30 mouse cellular contexts compared by ENCODE assay signal in the genomic region with DNA sequence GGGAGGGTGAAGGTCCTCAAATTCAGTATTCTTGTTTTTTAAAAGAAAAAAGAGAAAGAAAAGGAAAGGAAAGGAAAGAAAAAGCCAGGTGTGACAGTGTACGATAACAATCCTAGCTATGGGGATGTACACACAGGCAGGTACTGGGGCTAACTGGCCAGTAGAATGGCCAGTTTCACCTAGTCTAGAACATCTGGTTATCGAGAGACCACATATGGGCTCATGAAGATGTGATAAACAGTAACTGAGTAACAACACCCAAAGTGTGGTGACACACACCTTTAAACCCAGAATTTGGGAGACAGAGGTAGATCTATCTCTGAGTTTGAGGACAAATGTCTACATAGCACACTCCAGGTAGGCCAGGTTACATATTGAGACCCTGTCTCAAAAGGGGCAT. TPM values are rescaled to one million over a fixed set of nuclear protein-coding genes. Genes with fewer than 3 reads are reported as not detected.
DNase-seq lines count a peak whose midpoint lies in the region; ATAC-seq lines count a peak whose summit lies in the region.
"Had no signal": no experiment of that assay in that cellular context is flagged by ENCODE, and none has a peak within 500 bp of the region (broad histone marks: within the 10 kb centered on the region; RNA-seq: fewer than 3 reads in every experiment).

No protein-coding gene starts in this region.

- DNase-seq in liver, embryonic 11.5 days (ENCODE audit: low spot score) = no peak
- no peak for DNase-seq in liver
- no peak for DNase-seq in cerebellum, postnatal 4 days (ENCODE audit: low spot score in 2 of 2)
- no peak for DNase-seq in forebrain, embryonic 11.5 days (ENCODE audit: low spot score)
- DNase-seq in forebrain, embryonic 14.5 days (ENCODE audit: low spot score) = no peak
- DNase-seq in right cerebral cortex, postnatal 14 days = no peak
- DNase-seq: adrenal gland, adult 8-10 months; adrenal gland, postnatal 36 days; cerebellum, adult 11 months; cerebellum, adult 2 months; cerebellum, adult 9-11 months; cerebellum, postnatal 25 days; embryo, embryonic 11 days; forebrain, postnatal 0 days; gastrocnemius, adult 2 months; gastrocnemius, postnatal 25 days; heart, adult 18-20 months; heart, postnatal 10 days; heart, postnatal 36 days had no signal

- peaks cover 23% of the 10 kb centered on the region for H3K4me1 ChIP-seq in liver, embryonic 11.5 days (replicated peaks; ENCODE audit: control insufficient read depth, insufficient read depth, low read length)
- peaks cover 64% of the 10 kb centered on the region for H3K4me1 ChIP-seq in liver, embryonic 12.5 days
- H3K4me1 ChIP-seq in liver, embryonic 15.5 days (replicated peaks) = peaks cover 58% of the 10 kb centered on the region
- H3K4me1 ChIP-seq in forebrain, embryonic 11.5 days (replicated peaks; ENCODE audit: control insufficient read depth, insufficient read depth, low read length) = peaks cover 2% of the 10 kb centered on the region; the same call in 1 of the 2 replicates
- peaks cover 17% of the 10 kb centered on the region for H3K4me1 ChIP-seq in forebrain, embryonic 14.5 days (ENCODE audit: control insufficient read depth, insufficient read depth, low read length)

- H3K36me3 ChIP-seq in liver, embryonic 11.5 days (ENCODE audit: control insufficient read depth, insufficient read depth, low read length) = peaks cover 13% of the 10 kb centered on the region
- peaks cover 68% of the 10 kb centered on the region for H3K36me3 ChIP-seq in liver, embryonic 12.5 days
- H3K36me3 ChIP-seq in liver, embryonic 15.5 days (replicated peaks) = peaks cover 46% of the 10 kb centered on the region
- H3K36me3 ChIP-seq in forebrain, embryonic 11.5 days (ENCODE audit: control insufficient read depth, insufficient read depth, low read length) = no peaks in the 10 kb centered on the region; the same call in 1 of the 2 replicates
- H3K36me3 ChIP-seq in forebrain, embryonic 14.5 days (ENCODE audit: control insufficient read depth, insufficient read depth, low read length) = peaks cover 30% of the 10 kb centered on the region

- 83% methylated on average over 2 of the region's 2 CpGs for WGBS in liver, embryonic 11.5 days
- WGBS in liver, embryonic 12.5 days (ENCODE audit: insufficient replicate concordance) = 77% methylated on average over 2 of the region's 2 CpGs
- 65% methylated on average over 2 of the region's 2 CpGs for WGBS in liver, embryonic 15.5 days (ENCODE audit: insufficient replicate concordance)
- 94% methylated on average over 2 of the region's 2 CpGs for WGBS in forebrain, embryonic 11.5 days
- WGBS in forebrain, embryonic 14.5 days = 91% methylated on average over 2 of the region's 2 CpGs

- H3K9ac ChIP-seq in liver, embryonic 11.5 days (ENCODE audit: low read depth, low read length) = no peak overlapping the region
- 0 out of 2 replicates have a peak overlapping the region, but pooled peaks have one; percentile 5 for H3K9ac ChIP-seq in liver, embryonic 12.5 days
- H3K9ac ChIP-seq in liver, embryonic 15.5 days = no peak overlapping the region; the same call in 1 of the 2 replicates
- H3K9ac ChIP-seq in forebrain, embryonic 11.5 days (ENCODE audit: low read length) = no peak overlapping the region
- no peak overlapping the region for H3K9ac ChIP-seq in forebrain, embryonic 14.5 days (ENCODE audit: low read length)
- H3K9ac ChIP-seq: embryonic facial prominence, embryonic 13.5 days; forebrain, embryonic 13.5 days; forebrain, postnatal 0 days; heart, embryonic 12.5 days; heart, embryonic 15.5 days; hindbrain, embryonic 13.5 days had no signal

- no peak; the same call in 1 of the 2 replicates for ATAC-seq in liver, embryonic 11.5 days (replicated peaks; ENCODE audit: low FRiP score)
- ATAC-seq in liver, embryonic 12.5 days = peak; percentile 59
- ATAC-seq in liver, embryonic 15.5 days (ENCODE audit: insufficient read depth) = peak; percentile 56
- no peak for ATAC-seq in forebrain, embryonic 11.5 days (replicated peaks; ENCODE audit: low FRiP score)
- ATAC-seq in forebrain, embryonic 14.5 days = no peak
- ATAC-seq: activated CD4-positive, CD25-positive, alpha-beta regulatory T cell, adult 4 months; forebrain, embryonic 13.5 days; forebrain, postnatal 0 days; hindbrain, embryonic 16.5 days had no signal

- peak overlapping the region; percentile 22; the same call in 1 of the 2 replicates for H3K4me2 ChIP-seq in liver, embryonic 11.5 days
- H3K4me2 ChIP-seq in liver, embryonic 12.5 days = peak overlapping the region; percentile 33
- H3K4me2 ChIP-seq in liver, embryonic 15.5 days = peak overlapping the region; percentile 42
- H3K4me2 ChIP-seq in forebrain, embryonic 11.5 days (ENCODE audit: low read depth, low read length, severe bottlenecking) = no peak overlapping the region
- no peak overlapping the region for H3K4me2 ChIP-seq in forebrain, embryonic 14.5 days (ENCODE audit: low read length)
- H3K4me2 ChIP-seq: embryonic facial prominence, embryonic 13.5 days; forebrain, embryonic 13.5 days; heart, embryonic 12.5 days; heart, embryonic 15.5 days; hindbrain, embryonic 13.5 days had no signal

- no peaks in the 10 kb centered on the region for H3K9me3 ChIP-seq in liver, embryonic 11.5 days (ENCODE audit: control insufficient read depth, low read length)
- no peaks in the 10 kb centered on the region for H3K9me3 ChIP-seq in liver, embryonic 12.5 days (replicated peaks)
- H3K9me3 ChIP-seq in liver, embryonic 15.5 days (replicated peaks) = no peaks in the 10 kb centered on the region
- H3K9me3 ChIP-seq in forebrain, embryonic 11.5 days (ENCODE audit: control insufficient read depth, low read length) = no peaks in the 10 kb centered on the region
- H3K9me3 ChIP-seq in forebrain, embryonic 14.5 days (replicated peaks; ENCODE audit: control insufficient read depth, low read length) = no peaks in the 10 kb centered on the region
- H3K9me3 ChIP-seq: embryonic facial prominence, embryonic 10.5 days; embryonic facial prominence, embryonic 13.5 days; forebrain, embryonic 13.5 days; heart, embryonic 12.5 days; heart, embryonic 15.5 days; hindbrain, embryonic 10.5 days; hindbrain, embryonic 13.5 days had no signal

- H3K4me3 ChIP-seq in liver, embryonic 11.5 days (ENCODE audit: low read depth, low read length) = no peak overlapping the region
- peak overlapping the region; percentile 4; the same call in 1 of the 2 replicates for H3K4me3 ChIP-seq in liver, embryonic 12.5 days
- H3K4me3 ChIP-seq in liver, embryonic 15.5 days (replicated peaks) = no peak overlapping the region
- no peak overlapping the region for H3K4me3 ChIP-seq in forebrain, embryonic 11.5 days (ENCODE audit: low read depth, low read length)
- H3K4me3 ChIP-seq in forebrain, embryonic 14.5 days (ENCODE audit: low read depth, low read length) = no peak overlapping the region
- H3K4me3 ChIP-seq: embryonic facial prominence, embryonic 10.5 days; embryonic facial prominence, embryonic 13.5 days; forebrain, embryonic 13.5 days; gastrocnemius, adult 2 months; heart, embryonic 12.5 days; heart, embryonic 15.5 days; hindbrain, embryonic 10.5 days; hindbrain, embryonic 13.5 days had no signal

- no peaks in the 10 kb centered on the region for H3K27me3 ChIP-seq in liver, embryonic 11.5 days (replicated peaks; ENCODE audit: control insufficient read depth, insufficient read depth, low read length)
- H3K27me3 ChIP-seq in liver, embryonic 12.5 days (replicated peaks) = no peaks in the 10 kb centered on the region
- H3K27me3 ChIP-seq in liver, embryonic 15.5 days = no peaks in the 10 kb centered on the region
- H3K27me3 ChIP-seq in forebrain, embryonic 11.5 days (ENCODE audit: control insufficient read depth, insufficient read depth, low read length) = no peaks in the 10 kb centered on the region
- H3K27me3 ChIP-seq in forebrain, embryonic 14.5 days (replicated peaks; ENCODE audit: control insufficient read depth, insufficient read depth, low read length) = no peaks in the 10 kb centered on the region
- H3K27me3 ChIP-seq: embryonic facial prominence, embryonic 13.5 days; forebrain, embryonic 13.5 days; heart, embryonic 12.5 days; heart, embryonic 15.5 days; hindbrain, embryonic 13.5 days had no signal

- no peak overlapping the region for H3K27ac ChIP-seq in liver, embryonic 11.5 days (ENCODE audit: low read depth, low read length)
- peak overlapping the region; percentile 59 for H3K27ac ChIP-seq in liver, embryonic 12.5 days
- peak overlapping the region; percentile 34 for H3K27ac ChIP-seq in liver, embryonic 15.5 days (replicated peaks)
- H3K27ac ChIP-seq in forebrain, embryonic 11.5 days (ENCODE audit: low read depth, low read length) = no peak overlapping the region
- no peak overlapping the region for H3K27ac ChIP-seq in forebrain, embryonic 14.5 days (ENCODE audit: low read depth, low read length)
- H3K27ac ChIP-seq: embryonic facial prominence, embryonic 10.5 days; embryonic facial prominence, embryonic 13.5 days; forebrain, embryonic 13.5 days; gastrocnemius, adult 2 months; heart, embryonic 15.5 days; hindbrain, embryonic 10.5 days; hindbrain, embryonic 13.5 days had no signal

RNA-seq across cellular contexts. Expression of gene Sidt2, which starts 24.7 kb away (rescaled TPM):
- 34.1 and 36.2 TPM in 2 replicates for polyA plus RNA-seq in liver, embryonic 11.5 days (2014; fragmentation: Nextera tagmentation; extraction: Ambion mirVana)
- 31.5 and 33.3 TPM in 2 replicates for polyA plus RNA-seq in liver, embryonic 12.5 days (2016; fragmentation: Nextera tagmentation; extraction: Ambion mirVana)
- polyA plus RNA-seq in liver, embryonic 15.5 days (2015; fragmentation: Nextera tagmentation; extraction: Ambion mirVana) = 16.5 and 21.4 TPM in 2 replicates
- polyA plus RNA-seq in forebrain, embryonic 11.5 days (2014; fragmentation: Nextera tagmentation; extraction: Ambion mirVana) = 21.2 and 28.5 TPM in 2 replicates
- polyA plus RNA-seq in forebrain, embryonic 14.5 days (2014; fragmentation: Nextera tagmentation; extraction: Ambion mirVana) = 24.5 and 30.9 TPM in 2 replicates

RNA-seq across cellular contexts. Expression of gene Pafah1b2, which starts 32.7 kb away (rescaled TPM):
- polyA plus RNA-seq in liver, embryonic 11.5 days (2014; fragmentation: Nextera tagmentation; extraction: Ambion mirVana) = 137 and 154 TPM in 2 replicates
- 118 and 125 TPM in 2 replicates for polyA plus RNA-seq in liver, embryonic 12.5 days (2016; fragmentation: Nextera tagmentation; extraction: Ambion mirVana)
- polyA plus RNA-seq in liver, embryonic 15.5 days (2015; fragmentation: Nextera tagmentation; extraction: Ambion mirVana) = 61.2 and 65.7 TPM in 2 replicates
- 274 and 277 TPM in 2 replicates for polyA plus RNA-seq in forebrain, embryonic 11.5 days (2014; fragmentation: Nextera tagmentation; extraction: Ambion mirVana)
- 314 and 359 TPM in 2 replicates for polyA plus RNA-seq in forebrain, embryonic 14.5 days (2014; fragmentation: Nextera tagmentation; extraction: Ambion mirVana)

RNA-seq across cellular contexts. Expression of gene Sik3, which starts 32.8 kb away (rescaled TPM):
- 8.6 and 9.5 TPM in 2 replicates for polyA plus RNA-seq in liver, embryonic 11.5 days (2014; fragmentation: Nextera tagmentation; extraction: Ambion mirVana)
- 6.8 and 7.1 TPM in 2 replicates for polyA plus RNA-seq in liver, embryonic 12.5 days (2016; fragmentation: Nextera tagmentation; extraction: Ambion mirVana)
- polyA plus RNA-seq in liver, embryonic 15.5 days (2015; fragmentation: Nextera tagmentation; extraction: Ambion mirVana) = 3.2 and 3.4 TPM in 2 replicates
- 11.3 TPM in 2 replicates for polyA plus RNA-seq in forebrain, embryonic 11.5 days (2014; fragmentation: Nextera tagmentation; extraction: Ambion mirVana)
- polyA plus RNA-seq in forebrain, embryonic 14.5 days (2014; fragmentation: Nextera tagmentation; extraction: Ambion mirVana) = 5.0 and 5.7 TPM in 2 replicates

RNA-seq across cellular contexts. Expression of gene Tagln, which starts 43.9 kb away (rescaled TPM):
- 17.9 and 24.1 TPM in 2 replicates for polyA plus RNA-seq in liver, embryonic 11.5 days (2014; fragmentation: Nextera tagmentation; extraction: Ambion mirVana)
- 9.2 and 11.0 TPM in 2 replicates for polyA plus RNA-seq in liver, embryonic 12.5 days (2016; fragmentation: Nextera tagmentation; extraction: Ambion mirVana)
- 6.3 and 7.5 TPM in 2 replicates for polyA plus RNA-seq in liver, embryonic 15.5 days (2015; fragmentation: Nextera tagmentation; extraction: Ambion mirVana)
- 22.0 and 26.5 TPM in 2 replicates for polyA plus RNA-seq in forebrain, embryonic 11.5 days (2014; fragmentation: Nextera tagmentation; extraction: Ambion mirVana)
- 4.2 and 5.3 TPM in 2 replicates for polyA plus RNA-seq in forebrain, embryonic 14.5 days (2014; fragmentation: Nextera tagmentation; extraction: Ambion mirVana)

Comparison
In these comparisons a context has a peak if more than half of its experiments do, and no peak if none do; other contexts are left out.
1. ATAC-seq: peak in liver, embryonic 12.5 days (single experiment) and liver, embryonic 15.5 days (single experiment); none in liver, embryonic 11.5 days (single experiment), forebrain, embryonic 11.5 days (single experiment) and forebrain, embryonic 14.5 days (single experiment).
2. H3K27ac ChIP-seq: peak in liver, embryonic 12.5 days (single experiment) and liver, embryonic 15.5 days (single experiment); none in liver, embryonic 11.5 days (single experiment), forebrain, embryonic 11.5 days (single experiment) and forebrain, embryonic 14.5 days (single experiment).
3. H3K4me2 ChIP-seq: peak in liver, embryonic 11.5 days (single experiment), liver, embryonic 12.5 days (single experiment) and liver, embryonic 15.5 days (single experiment); none in forebrain, embryonic 11.5 days (single experiment) and forebrain, embryonic 14.5 days (single experiment).